Mouse (Mus musculus): ENCODE measurements around the gene Itfg2.
A peak's percentile ranks its signal among the peaks of the same experiment; 100 is the strongest.

GRCm38 (mm10) chr6:128438317-128438870 lies 13.7 kb upstream of the Itfg2 start, which contains the start of gene Fkbp4:
- TF ChIP-seq CTCF (IDR thresholded peaks at IDR 0.05; ENCODE audit: control insufficient read depth, insufficient read depth, low read length) (no peak), POLR2A (IDR thresholded peaks at IDR 0.05; ENCODE audit: borderline replicate concordance, control insufficient read depth, low read depth, low read length) (peak; percentile 62; the same call in 1 of the 2 replicates)
